Mouse (Mus musculus): ENCODE results near the gene Gm7173.

Gene Gm7173

DNA sequence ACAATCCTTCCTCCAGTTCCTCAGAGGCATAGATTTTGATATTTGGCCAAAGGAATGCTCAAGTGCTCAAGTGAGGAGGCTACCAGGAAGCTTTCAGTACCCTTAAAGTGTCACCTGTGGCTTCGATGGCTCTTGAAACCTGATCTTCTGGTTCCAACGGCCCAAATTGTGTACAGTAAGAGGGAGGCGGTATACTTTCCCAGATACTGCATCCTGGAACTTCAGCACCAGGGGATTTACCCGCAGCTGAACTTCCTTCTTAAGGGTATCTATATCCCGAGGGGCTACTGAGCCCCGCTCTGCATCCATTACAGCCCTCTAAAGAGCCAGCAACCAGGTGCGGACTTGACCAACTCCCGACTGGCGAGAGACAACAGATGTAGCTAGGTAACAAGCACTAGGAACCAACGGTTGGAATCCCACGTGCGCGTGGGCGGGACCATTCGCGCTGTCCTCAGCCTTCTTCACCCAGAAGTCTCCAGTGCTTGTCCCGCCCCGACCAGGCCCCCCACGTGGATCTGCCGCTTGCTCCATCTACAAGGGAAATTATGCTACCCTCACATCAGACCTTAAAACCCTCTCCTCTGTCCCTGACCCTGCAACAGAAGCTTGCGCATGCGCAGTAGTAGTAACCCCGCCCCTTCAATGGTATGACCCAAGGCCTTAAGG is at the start of gene Gm7173:
TSS of gene Gm7173 (minus strand) at position 309 of the 669 bp plus-strand sequence.
- DNase-seq (ENCODE audit: low read depth, low spot score): peak; percentile 70

DNA sequence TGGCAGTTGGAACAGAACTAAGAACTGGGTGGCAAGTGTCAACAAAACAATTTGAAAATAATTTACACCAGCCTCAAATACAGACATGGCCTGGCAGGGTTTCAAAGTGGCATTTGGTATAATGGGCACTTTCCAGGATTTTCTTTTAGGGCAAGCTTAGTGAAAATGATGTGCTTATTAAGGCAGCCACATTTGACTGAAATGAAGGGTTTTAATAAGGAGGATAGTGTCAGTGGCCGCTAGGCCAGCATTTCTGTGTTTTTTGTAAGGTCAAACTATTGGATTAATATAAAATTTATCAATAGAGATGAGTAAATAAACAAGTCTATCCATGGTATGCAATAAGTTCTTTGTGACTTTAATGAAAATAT is 546 bp upstream of the Gm7173 start:
- peak; percentile 1 for DNase-seq (ENCODE audit: low read depth, low spot score)

DNA sequence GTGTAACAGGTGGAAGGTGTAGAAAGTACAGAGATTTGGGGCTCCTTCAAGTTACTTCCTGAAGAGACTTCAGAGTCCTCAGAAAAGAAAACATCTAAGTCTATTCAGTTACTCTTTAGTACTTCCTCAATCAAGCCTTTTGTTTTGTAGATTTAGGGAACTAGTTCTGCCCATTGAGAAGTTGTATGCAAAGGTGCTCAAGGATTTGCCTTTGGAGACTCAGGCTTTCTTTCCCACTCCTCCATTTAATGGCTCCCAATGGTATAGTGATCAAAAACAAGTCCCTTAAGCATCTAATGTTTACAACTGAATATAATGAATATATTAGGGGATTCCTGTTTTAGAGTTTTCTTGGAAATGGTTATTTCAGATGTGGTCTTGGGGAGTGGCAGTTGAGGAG is 200.3 kb downstream of the Gm7173 start:
- no peak for DNase-seq (ENCODE audit: low read depth, low spot score)
